Mouse (Mus musculus) liver, adult 10 weeks (tissue): Measurements from ENCODE around the gene Vwa3a. TPM values are rescaled to one million over a fixed set of nuclear protein-coding genes. Genes with fewer than 3 reads are reported as not detected.

Experiments used
- polyA plus RNA-seq: library from polyadenylated mRNA; stranded (reverse); fragments of 350-450 nt; fragmentation: Illumina TruSeq; extraction: RNeasy Lipid Tissue Mini Kit (QIAGEN cat#74804); gene quantifications from one replicate; pipeline ENCODE4 v1.2.3, GENCODE M21; 2014; ENCODE audit warnings: low read depth, low replicate concordance

Vwa3a gene
- polyA plus RNA-seq, result not detected

GRCm38 (mm10) chr7:120739018-120739417 is at the start of gene Vwa3a:
Gene Vwa3a, plus strand, starts transcription at chr7:120739318.

GRCm38 (mm10) chr7:120811834-120812415 is 72.8 kb downstream of the Vwa3a start, which contains the start of gene Gm5737:
Gene Gm5737, plus strand, starts transcription at chr7:120812365.

DNA sequence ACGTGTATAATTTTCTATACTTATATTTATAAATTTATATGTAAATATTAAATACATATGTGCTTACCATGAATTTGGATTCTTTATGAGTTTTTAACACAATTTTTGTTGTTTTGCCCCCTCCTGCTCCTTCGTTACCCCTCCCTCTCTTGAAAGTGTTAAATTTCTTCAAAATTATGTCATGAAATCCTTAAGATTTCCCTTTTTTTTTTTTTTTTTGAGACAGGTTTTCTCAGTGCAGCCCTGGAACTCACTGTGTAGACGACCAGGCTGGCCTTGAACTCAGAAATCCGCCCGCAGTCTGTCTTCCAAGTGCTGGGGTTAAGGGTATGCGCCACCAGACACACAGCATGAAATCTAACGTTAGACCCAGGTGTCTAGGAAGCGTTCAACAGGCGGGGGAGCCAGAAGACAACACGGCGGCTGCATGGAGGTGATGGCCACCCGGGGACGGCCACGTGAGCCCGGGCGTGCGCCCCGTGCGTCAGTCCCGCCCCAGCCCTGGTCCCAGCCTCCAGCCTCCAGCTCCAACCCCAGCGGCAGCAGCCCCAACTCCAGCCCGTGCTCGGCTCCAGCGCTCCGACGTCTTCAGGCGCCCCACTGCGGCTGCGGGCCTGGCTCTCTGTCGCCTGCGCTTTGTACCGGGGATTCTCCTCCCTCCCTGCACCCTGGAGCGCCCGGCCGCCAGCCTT is 103.4 kb downstream of the Vwa3a start, which contains the start of gene Eef2k:
Gene Eef2k (plus strand): TSS at position 487 of the 692 bp plus-strand sequence.

Other genes with a start within 250 kb of the Vwa3a start
- gene Uqcrc2, start 104.1 kb upstream of the Vwa3a start, polyA plus RNA-seq, result 505 TPM
- gene Pdzd9, start 69.0 kb upstream of the Vwa3a start, polyA plus RNA-seq, result not detected
- gene Mosmo, start 61.7 kb upstream of the Vwa3a start, polyA plus RNA-seq, result 21.5 TPM
- not detected for gene Gm5737, start 73.0 kb downstream of the Vwa3a start, polyA plus RNA-seq
- 1.6 TPM for gene Eef2k, start 103.5 kb downstream of the Vwa3a start, polyA plus RNA-seq
- gene Polr3e, start 178.4 kb downstream of the Vwa3a start, polyA plus RNA-seq, result 4.5 TPM
- gene Cdr2, start 243.0 kb downstream of the Vwa3a start, polyA plus RNA-seq, result 0.69 TPM
- gene Mfsd13b, start 243.2 kb downstream of the Vwa3a start, polyA plus RNA-seq, result not detected